Mouse (Mus musculus): ENCODE measurements around the gene Rps3. TPM values are rescaled to one million over a fixed set of nuclear protein-coding genes. Genes with fewer than 3 reads are reported as not detected.

Gene Rps3
- polyA plus RNA-seq, 1 experiment from 2014 or later, result 696 TPM

DNA sequence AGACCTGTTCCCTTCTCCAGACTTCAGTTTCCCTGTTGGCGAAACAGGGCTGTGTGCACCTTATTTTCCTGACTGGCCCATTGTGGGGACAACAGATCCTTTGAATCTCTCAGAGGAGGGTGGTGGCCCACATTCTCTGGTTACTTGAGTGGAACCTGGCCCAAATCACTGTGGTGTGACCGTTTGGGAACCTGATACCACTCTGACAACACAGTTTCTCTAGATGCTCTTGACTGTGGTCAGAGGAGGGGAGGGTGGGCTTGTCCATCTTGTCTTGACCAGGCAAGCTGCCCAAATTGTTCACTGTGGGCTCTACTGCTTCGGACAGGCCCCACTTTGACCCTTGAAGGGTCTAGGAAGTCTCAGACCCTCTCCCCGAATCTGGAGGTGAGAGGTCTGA is 29.5 kb downstream of the Rps3 start:
- no peaks in the 10 kb centered on the region for H3K36me3 ChIP-seq (ENCODE audit: control insufficient read depth, insufficient read depth, low read length)
- no peak overlapping the region for H3K27ac ChIP-seq (ENCODE audit: low read depth, low read length)
- H3K4me1 ChIP-seq (replicated peaks; ENCODE audit: control insufficient read depth, insufficient read depth, low read length), result peaks cover 2% of the 10 kb centered on the region
- H3K4me3 ChIP-seq (ENCODE audit: low read depth, low read length), result no peak overlapping the region
- no peak overlapping the region for H3K9ac ChIP-seq (ENCODE audit: low read depth, low read length)
- H3K4me2 ChIP-seq (replicated peaks; ENCODE audit: low read depth, low read length), result no peak overlapping the region
- DNase-seq (ENCODE audit: low spot score) (no peak), ATAC-seq (ENCODE audit: low FRiP score) (no peak)
- H3K27me3 ChIP-seq (ENCODE audit: control insufficient read depth, insufficient read depth, low read length), result no peaks in the 10 kb centered on the region
- WGBS, result 71% methylated on average over 4 of the region's 4 CpGs
- no peaks in the 10 kb centered on the region for H3K9me3 ChIP-seq (ENCODE audit: control insufficient read depth, low read length)

DNA sequence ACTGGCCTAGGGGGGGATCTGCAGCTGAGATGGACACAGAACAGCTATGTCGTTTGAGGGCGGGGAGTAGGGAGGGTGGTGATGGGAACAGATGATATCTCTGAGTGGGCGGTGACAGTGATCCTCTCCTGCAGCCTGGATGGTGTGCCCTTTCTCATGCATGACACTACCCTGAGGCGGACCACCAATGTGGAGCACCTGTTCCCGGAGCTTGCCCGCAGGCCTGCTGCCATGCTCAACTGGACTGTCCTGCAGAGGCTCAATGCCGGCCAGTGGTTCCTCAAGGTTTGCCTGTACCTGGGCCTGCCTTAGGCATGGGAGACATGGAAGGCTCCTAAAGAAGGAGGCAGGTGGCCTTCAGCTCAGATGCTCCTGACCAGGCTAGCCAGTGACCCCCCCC is 30.7 kb downstream of the Rps3 start:
- H3K27me3 ChIP-seq (ENCODE audit: control insufficient read depth, insufficient read depth, low read length), result no peaks in the 10 kb centered on the region
- H3K27ac ChIP-seq (ENCODE audit: low read depth, low read length), result no peak overlapping the region
- 82% methylated on average over 7 of the region's 7 CpGs for WGBS
- no peaks in the 10 kb centered on the region for H3K36me3 ChIP-seq (ENCODE audit: control insufficient read depth, insufficient read depth, low read length)
- H3K4me3 ChIP-seq (ENCODE audit: low read depth, low read length), result no peak overlapping the region
- H3K9me3 ChIP-seq (ENCODE audit: control insufficient read depth, low read length), result no peaks in the 10 kb centered on the region
- DNase-seq (ENCODE audit: low spot score), result no peak
- no peak for ATAC-seq (ENCODE audit: low FRiP score)
- H3K4me2 ChIP-seq (replicated peaks; ENCODE audit: low read depth, low read length), result no peak overlapping the region
- H3K4me1 ChIP-seq (replicated peaks; ENCODE audit: control insufficient read depth, insufficient read depth, low read length), result peaks cover 4% of the 10 kb centered on the region
- no peak overlapping the region for H3K9ac ChIP-seq (ENCODE audit: low read depth, low read length)

DNA sequence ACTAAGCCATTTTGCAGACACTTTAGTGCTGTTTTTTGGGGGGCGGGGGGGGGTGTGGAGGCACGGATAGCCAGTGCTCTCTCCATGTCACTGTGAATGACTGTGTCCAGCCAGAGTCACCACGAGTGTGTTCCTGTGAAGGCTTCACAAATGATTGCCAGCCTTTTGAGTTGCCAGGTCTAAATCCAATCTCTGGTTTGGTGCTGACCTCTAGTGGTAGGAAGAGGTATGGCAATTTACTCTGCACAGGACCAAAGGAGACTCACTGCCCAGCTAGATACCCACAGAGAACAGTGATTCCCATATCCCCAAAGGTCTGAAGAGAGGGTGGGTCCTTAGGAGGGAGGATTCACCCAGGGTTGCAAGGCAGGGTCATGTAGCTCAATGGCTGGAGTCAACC is 32.8 kb downstream of the Rps3 start:
- H3K4me1 ChIP-seq (replicated peaks; ENCODE audit: control insufficient read depth, insufficient read depth, low read length), result peaks cover 5% of the 10 kb centered on the region
- H3K9ac ChIP-seq (ENCODE audit: low read depth, low read length), result no peak overlapping the region
- H3K4me2 ChIP-seq (replicated peaks; ENCODE audit: low read depth, low read length), result no peak overlapping the region
- no peaks in the 10 kb centered on the region for H3K9me3 ChIP-seq (ENCODE audit: control insufficient read depth, low read length)
- peak; percentile 43 for ATAC-seq (ENCODE audit: low FRiP score)
- no peaks in the 10 kb centered on the region for H3K36me3 ChIP-seq (ENCODE audit: control insufficient read depth, insufficient read depth, low read length)
- H3K27me3 ChIP-seq (ENCODE audit: control insufficient read depth, insufficient read depth, low read length), result no peaks in the 10 kb centered on the region
- peak; percentile 89 for DNase-seq (ENCODE audit: low spot score)
- no peak overlapping the region for H3K4me3 ChIP-seq (ENCODE audit: low read depth, low read length)
- H3K27ac ChIP-seq (ENCODE audit: low read depth, low read length), result no peak overlapping the region
- 0% methylated on average over 3 of the region's 3 CpGs for WGBS

DNA sequence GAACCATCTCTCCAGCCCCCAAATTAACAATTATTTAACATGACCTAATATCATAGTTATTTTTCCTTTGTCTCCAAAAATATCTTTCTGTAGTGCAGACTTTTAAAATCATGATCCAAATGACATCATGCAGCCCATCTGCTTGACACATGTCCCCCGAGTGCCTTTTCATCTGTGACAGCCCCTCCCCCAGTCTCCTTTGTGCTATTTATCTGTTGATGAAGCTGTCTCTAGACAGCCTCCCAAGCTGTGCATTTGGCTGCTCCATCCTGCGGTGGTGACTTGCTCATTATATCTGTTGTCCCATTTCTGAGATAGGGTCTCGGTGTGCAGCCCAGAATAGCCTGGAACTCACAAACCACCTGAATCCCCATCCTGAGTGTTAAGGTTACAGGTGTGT is 33.8 kb downstream of the Rps3 start:
- peak; percentile 66 for DNase-seq (ENCODE audit: low spot score)
- peak; percentile 31; the same call in 1 of the 2 replicates for ATAC-seq (ENCODE audit: low FRiP score)
- no peaks in the 10 kb centered on the region for H3K27me3 ChIP-seq (ENCODE audit: control insufficient read depth, insufficient read depth, low read length)
- H3K27ac ChIP-seq (ENCODE audit: low read depth, low read length), result no peak overlapping the region; the same call in 1 of the 2 replicates
- H3K4me1 ChIP-seq (replicated peaks; ENCODE audit: control insufficient read depth, insufficient read depth, low read length), result peaks cover 7% of the 10 kb centered on the region
- WGBS, result 33% methylated on average over 3 of the region's 3 CpGs
- no peaks in the 10 kb centered on the region for H3K9me3 ChIP-seq (ENCODE audit: control insufficient read depth, low read length)
- no peak overlapping the region for H3K9ac ChIP-seq (ENCODE audit: low read depth, low read length)
- no peaks in the 10 kb centered on the region for H3K36me3 ChIP-seq (ENCODE audit: control insufficient read depth, insufficient read depth, low read length)
- H3K4me3 ChIP-seq (ENCODE audit: low read depth, low read length), result no peak overlapping the region
- H3K4me2 ChIP-seq (replicated peaks; ENCODE audit: low read depth, low read length), result no peak overlapping the region

DNA sequence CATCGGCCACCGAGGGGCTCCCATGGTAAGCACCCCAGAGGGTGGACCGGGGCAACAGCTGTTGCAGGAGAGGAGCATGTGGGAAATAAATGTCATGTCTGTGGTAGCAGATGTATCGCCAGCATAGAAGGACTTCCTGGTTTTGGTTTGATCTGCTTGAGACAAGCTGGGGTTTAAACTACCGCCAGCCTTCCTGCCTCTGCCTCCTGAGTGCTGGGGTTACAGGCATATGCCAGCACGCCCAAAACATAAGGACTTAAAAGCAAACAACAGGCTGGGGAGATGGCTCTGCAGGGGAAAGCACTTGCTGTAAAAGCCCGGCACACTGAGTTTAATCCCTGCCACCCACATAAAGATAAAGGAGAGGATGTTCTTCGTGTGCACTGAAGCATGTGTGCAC is 34.5 kb downstream of the Rps3 start:
- peaks cover 7% of the 10 kb centered on the region for H3K4me1 ChIP-seq (replicated peaks; ENCODE audit: control insufficient read depth, insufficient read depth, low read length)
- no peak overlapping the region for H3K9ac ChIP-seq (ENCODE audit: low read depth, low read length)
- DNase-seq (ENCODE audit: low spot score) (peak; percentile 32), ATAC-seq (ENCODE audit: low FRiP score) (no peak)
- no peak overlapping the region for H3K4me2 ChIP-seq (replicated peaks; ENCODE audit: low read depth, low read length)
- H3K9me3 ChIP-seq (ENCODE audit: control insufficient read depth, low read length), result no peaks in the 10 kb centered on the region
- H3K27ac ChIP-seq (ENCODE audit: low read depth, low read length), result peak overlapping the region; percentile 58
- H3K27me3 ChIP-seq (ENCODE audit: control insufficient read depth, insufficient read depth, low read length), result no peaks in the 10 kb centered on the region
- no peak overlapping the region for H3K4me3 ChIP-seq (ENCODE audit: low read depth, low read length)
- no peaks in the 10 kb centered on the region for H3K36me3 ChIP-seq (ENCODE audit: control insufficient read depth, insufficient read depth, low read length)
- WGBS, result 54% methylated on average over 8 of the region's 8 CpGs

DNA sequence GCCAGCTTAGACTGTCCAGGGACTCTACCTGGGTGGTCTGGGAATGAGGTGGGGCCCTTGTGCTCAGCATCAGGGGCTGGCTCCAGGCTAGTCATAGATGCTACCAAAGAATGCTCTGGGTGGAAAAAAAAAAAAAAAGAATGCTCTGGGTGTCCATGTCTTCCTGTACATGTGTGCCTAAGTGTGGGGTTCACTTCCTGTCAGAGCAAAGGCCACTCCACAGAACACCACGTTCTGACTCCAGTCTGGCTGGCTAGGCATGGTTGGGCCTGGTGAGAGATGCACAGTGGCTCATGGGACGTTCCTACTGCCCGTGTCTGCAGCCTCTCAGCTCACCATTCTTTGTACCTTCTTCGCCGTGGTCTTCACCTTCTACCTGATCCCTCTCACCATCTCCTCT is 34.9 kb downstream of the Rps3 start:
- Histone ChIP-seq H3K36me3 (ENCODE audit: control insufficient read depth, insufficient read depth, low read length) (no peaks in the 10 kb centered on the region), H3K4me3 (ENCODE audit: low read depth, low read length) (no peak overlapping the region), H3K27ac (ENCODE audit: low read depth, low read length) (peak overlapping the region; percentile 58), H3K27me3 (ENCODE audit: control insufficient read depth, insufficient read depth, low read length) (no peaks in the 10 kb centered on the region), H3K4me2 (replicated peaks; ENCODE audit: low read depth, low read length) (no peak overlapping the region), H3K9ac (ENCODE audit: low read depth, low read length) (no peak overlapping the region; the same call in 1 of the 2 replicates), H3K4me1 (replicated peaks; ENCODE audit: control insufficient read depth, insufficient read depth, low read length) (peaks cover 7% of the 10 kb centered on the region), H3K9me3 (ENCODE audit: control insufficient read depth, low read length) (no peaks in the 10 kb centered on the region)
- ATAC-seq (ENCODE audit: low FRiP score), result no peak
- no peak for DNase-seq (ENCODE audit: low spot score)
- WGBS, result 75% methylated on average over 5 of the region's 5 CpGs

DNA sequence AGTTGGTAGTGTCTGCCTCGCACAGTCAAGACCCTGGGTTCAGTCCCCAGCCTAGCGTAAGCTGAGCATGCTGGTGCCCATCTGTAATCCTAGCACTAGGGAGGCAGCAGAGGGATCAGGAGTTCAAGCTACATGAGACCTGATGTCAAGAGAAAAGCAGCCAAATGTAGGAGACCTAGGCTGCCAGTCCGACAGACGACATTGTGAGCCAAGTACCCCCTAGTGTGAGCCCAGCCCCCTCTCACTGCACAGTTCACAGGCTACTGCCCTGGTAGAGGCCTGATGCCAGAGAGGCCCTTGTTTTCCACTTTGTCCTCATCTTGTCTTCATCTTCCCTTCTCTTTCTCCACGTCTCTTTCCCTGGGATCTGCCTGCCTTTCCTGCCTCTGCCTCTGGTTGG is 36.2 kb downstream of the Rps3 start:
- 41% methylated on average over 5 of the region's 5 CpGs for WGBS
- no peak for DNase-seq (ENCODE audit: low spot score)
- peaks cover 7% of the 10 kb centered on the region for H3K4me1 ChIP-seq (replicated peaks; ENCODE audit: control insufficient read depth, insufficient read depth, low read length)

DNA sequence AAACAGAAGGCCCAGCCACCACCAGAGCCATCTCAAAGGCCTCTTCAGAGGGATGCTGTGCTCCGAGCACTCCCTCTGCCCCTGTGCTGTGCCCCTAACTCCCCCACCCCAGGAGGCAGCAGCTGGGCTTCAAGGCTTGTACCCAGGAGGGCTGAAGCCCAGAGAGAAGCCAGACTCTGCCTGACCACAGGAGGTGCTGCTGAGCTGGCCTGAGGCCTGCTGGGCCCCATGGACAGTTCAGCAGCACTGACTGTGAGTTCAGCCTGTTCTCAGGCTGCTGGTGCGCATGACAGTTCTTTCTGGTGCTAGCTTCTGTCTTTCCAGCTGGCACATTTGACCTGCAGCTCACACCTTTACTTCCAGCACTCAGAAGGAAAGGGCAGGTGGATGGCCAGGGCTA is 37.7 kb downstream of the Rps3 start:
- H3K9me3 ChIP-seq (ENCODE audit: control insufficient read depth, low read length), result no peaks in the 10 kb centered on the region
- WGBS, result 63% methylated on average over 2 of the region's 2 CpGs

More for the DNA sequence above, 36.2 kb downstream of the Rps3 start:
- no peaks in the 10 kb centered on the region for H3K27me3 ChIP-seq (ENCODE audit: control insufficient read depth, insufficient read depth, low read length)
- H3K36me3 ChIP-seq (ENCODE audit: control insufficient read depth, insufficient read depth, low read length), result no peaks in the 10 kb centered on the region
- no peak overlapping the region for H3K27ac ChIP-seq (ENCODE audit: low read depth, low read length)
- no peak overlapping the region for H3K4me3 ChIP-seq (ENCODE audit: low read depth, low read length)
- no peaks in the 10 kb centered on the region for H3K9me3 ChIP-seq (ENCODE audit: control insufficient read depth, low read length)
- ATAC-seq (ENCODE audit: low FRiP score), result no peak
- no peak overlapping the region for H3K4me2 ChIP-seq (replicated peaks; ENCODE audit: low read depth, low read length)
- H3K9ac ChIP-seq (ENCODE audit: low read depth, low read length), result no peak overlapping the region

DNA sequence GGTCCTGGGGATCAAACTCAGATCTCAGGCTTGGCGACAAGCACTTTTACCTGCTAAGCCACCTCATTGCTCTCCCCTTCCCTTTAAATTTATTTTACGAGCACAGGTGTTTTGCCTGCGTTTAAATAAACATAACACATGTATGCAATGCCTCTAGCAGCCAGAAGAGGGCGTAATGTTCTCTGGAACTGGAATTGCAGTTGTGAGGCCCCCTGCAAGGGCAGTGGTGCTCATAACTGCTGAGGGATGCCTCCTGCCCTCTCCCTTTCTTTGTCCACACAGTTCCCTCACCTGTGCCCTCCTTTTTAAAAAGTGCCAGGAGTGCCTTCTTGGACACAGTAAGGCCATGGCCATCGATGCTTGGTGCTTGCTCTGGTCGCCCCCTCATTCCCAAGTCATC is 39.5 kb downstream of the Rps3 start:
- 68% methylated on average over 6 of the region's 6 CpGs for WGBS

More for the DNA sequence above, 37.7 kb downstream of the Rps3 start:
- Histone ChIP-seq H3K27me3 (ENCODE audit: control insufficient read depth, insufficient read depth, low read length) (no peaks in the 10 kb centered on the region), H3K4me2 (replicated peaks; ENCODE audit: low read depth, low read length) (no peak overlapping the region), H3K9ac (ENCODE audit: low read depth, low read length) (no peak overlapping the region), H3K36me3 (ENCODE audit: control insufficient read depth, insufficient read depth, low read length) (no peaks in the 10 kb centered on the region), H3K4me3 (ENCODE audit: low read depth, low read length) (no peak overlapping the region), H3K4me1 (replicated peaks; ENCODE audit: control insufficient read depth, insufficient read depth, low read length) (peaks cover 7% of the 10 kb centered on the region), H3K27ac (ENCODE audit: low read depth, low read length) (peak overlapping the region; percentile 18; the same call in 1 of the 2 replicates)
- DNase-seq (ENCODE audit: low spot score), result peak; percentile 42
- no peak for ATAC-seq (ENCODE audit: low FRiP score)

More for the DNA sequence above, 39.5 kb downstream of the Rps3 start:
- no peak overlapping the region for H3K9ac ChIP-seq (ENCODE audit: low read depth, low read length)
- no peak overlapping the region for H3K27ac ChIP-seq (ENCODE audit: low read depth, low read length)
- no peak for ATAC-seq (ENCODE audit: low FRiP score)
- H3K27me3 ChIP-seq (ENCODE audit: control insufficient read depth, insufficient read depth, low read length), result no peaks in the 10 kb centered on the region
- no peaks in the 10 kb centered on the region for H3K9me3 ChIP-seq (ENCODE audit: control insufficient read depth, low read length)
- H3K4me2 ChIP-seq (replicated peaks; ENCODE audit: low read depth, low read length), result no peak overlapping the region
- H3K4me3 ChIP-seq (ENCODE audit: low read depth, low read length), result no peak overlapping the region
- no peak for DNase-seq (ENCODE audit: low spot score)
- H3K4me1 ChIP-seq (replicated peaks; ENCODE audit: control insufficient read depth, insufficient read depth, low read length), result peaks cover 5% of the 10 kb centered on the region; the same call in 1 of the 2 replicates
- H3K36me3 ChIP-seq (ENCODE audit: control insufficient read depth, insufficient read depth, low read length), result no peaks in the 10 kb centered on the region
